Mouse (Mus musculus) urinary bladder, postnatal 36 days (tissue): ENCODE data around the gene Slc19a1.

Experiments used
- DNase-seq, 2 experiments: peaks; one replicate each; pipeline ENCODE4 v3.0.0; 2022; ENCODE audit warnings: low spot score in 2 of 2, mixed read lengths in 1 of 2

Slc19a1 gene

GRCm38 (mm10) chr10:77033323-77034025 lies 1.4 kb downstream of the Slc19a1 start:
- DNase-seq = peak; percentile 7 to 54

- DNase-seq = no peak
Observed at GRCm38 (mm10) chr10:77035487-77035886, 3.4 kb downstream of the Slc19a1 start.

- no peak for DNase-seq
Observed at GRCm38 (mm10) chr10:77038579-77039174, 6.6 kb downstream of the Slc19a1 start.

GRCm38 (mm10) chr10:77048196-77048595 lies 16.2 kb downstream of the Slc19a1 start:
- DNase-seq = no peak

- DNase-seq = no peak
Observed at GRCm38 (mm10) chr10:77048606-77049005, 16.6 kb downstream of the Slc19a1 start.

GRCm38 (mm10) chr10:77056768-77057167 lies 24.7 kb downstream of the Slc19a1 start:
- DNase-seq = no peak

- DNase-seq = no peak
Observed at GRCm38 (mm10) chr10:77061426-77061825, 29.4 kb downstream of the Slc19a1 start.

- DNase-seq = peak in 1 of 2 experiments; percentile 15
Observed at GRCm38 (mm10) chr10:77062393-77063010, 30.5 kb downstream of the Slc19a1 start.

- no peak for DNase-seq
Observed at GRCm38 (mm10) chr10:77064239-77064638, 32.2 kb downstream of the Slc19a1 start.

- DNase-seq = no peak
Observed at GRCm38 (mm10) chr10:77064659-77065058, 32.6 kb downstream of the Slc19a1 start.

GRCm38 (mm10) chr10:77068469-77068868 lies 36.4 kb downstream of the Slc19a1 start:
- no peak for DNase-seq

- DNase-seq = peak; percentile 29 to 54
Observed at GRCm38 (mm10) chr10:77070072-77070471, 38.0 kb downstream of the Slc19a1 start.

GRCm38 (mm10) chr10:77074276-77074974 lies 42.4 kb downstream of the Slc19a1 start:
- DNase-seq = no peak

GRCm38 (mm10) chr10:77078456-77078855 lies 46.4 kb downstream of the Slc19a1 start:
- no peak for DNase-seq

- DNase-seq = no peak
Observed at GRCm38 (mm10) chr10:77078961-77079360, 46.9 kb downstream of the Slc19a1 start.

- DNase-seq = peak; percentile 68 to 79
Observed at GRCm38 (mm10) chr10:77082453-77082852, 50.4 kb downstream of the Slc19a1 start.

GRCm38 (mm10) chr10:77082921-77083320 lies 50.9 kb downstream of the Slc19a1 start:
- DNase-seq = no peak

GRCm38 (mm10) chr10:77084568-77084967 lies 52.5 kb downstream of the Slc19a1 start:
- no peak for DNase-seq

GRCm38 (mm10) chr10:77089336-77089735 lies 57.3 kb downstream of the Slc19a1 start:
- peak; percentile 54 to 68 for DNase-seq

GRCm38 (mm10) chr10:77090063-77090462 lies 58.0 kb downstream of the Slc19a1 start:
- no peak for DNase-seq

GRCm38 (mm10) chr10:77091538-77092097 lies 59.6 kb downstream of the Slc19a1 start:
- no peak for DNase-seq

- no peak for DNase-seq
Observed at GRCm38 (mm10) chr10:77093817-77094216, 61.8 kb downstream of the Slc19a1 start.
